Mouse (Mus musculus) heart, postnatal 14 days (tissue): Measurements from ENCODE around the gene Man2a1. TPM values are rescaled to one million over a fixed set of nuclear protein-coding genes. Genes with fewer than 3 reads are reported as not detected.
A peak's percentile ranks its signal among the peaks of the same experiment; 100 is the strongest.

ENCODE experiments used
- DNase-seq, 2 experiments: peaks; one replicate each; pipeline ENCODE4 v3.0.0; 2021 to 2022
- intact Hi-C: fragments of 180-260 bp; cut with DNase I; formaldehyde crosslinking; loops from one replicate; pipeline ENCODE4 v1.15.1; 2025
- long read RNA-seq, 2 experiments: library from polyadenylated mRNA; stranded (forward); transcript quantifications; one replicate each; pipeline ENCODE4 v2.0.0; 2021
- total RNA-seq, 2 experiments: library from RNA; stranded (reverse); gene quantifications; 2 replicates each; pipeline ENCODE4 v1.2.3; 2021

Gene Man2a1
- 10 to 100 TPM; 25.9 to 28.2 TPM for total RNA-seq
- long read RNA-seq, experiment 1, partial matches to known transcripts, result 0 of 2 reads
- long read RNA-seq, experiment 1, other reads (novel, unspliced or antisense), result 2 of 2 reads
- long read RNA-seq, experiment 2, partial matches to known transcripts, result 0 of 1 reads
- long read RNA-seq, experiment 2, other reads (novel, unspliced or antisense), result 1 of 1 reads

- DNase-seq, result peak; percentile 92 to 96
- intact Hi-C loops, result loop anchor here (1.0 to 10.0 kb wide), 5 partner anchors 77 to 738 kb away; partner anchors contain the start of genes A930002H24Rik, Fer and Pja2
Measured at GRCm38 (mm10) chr17:64600372-64601090, at the start of gene Man2a1. Man2a1 (plus strand) TSS chr17:64600736.

DNA sequence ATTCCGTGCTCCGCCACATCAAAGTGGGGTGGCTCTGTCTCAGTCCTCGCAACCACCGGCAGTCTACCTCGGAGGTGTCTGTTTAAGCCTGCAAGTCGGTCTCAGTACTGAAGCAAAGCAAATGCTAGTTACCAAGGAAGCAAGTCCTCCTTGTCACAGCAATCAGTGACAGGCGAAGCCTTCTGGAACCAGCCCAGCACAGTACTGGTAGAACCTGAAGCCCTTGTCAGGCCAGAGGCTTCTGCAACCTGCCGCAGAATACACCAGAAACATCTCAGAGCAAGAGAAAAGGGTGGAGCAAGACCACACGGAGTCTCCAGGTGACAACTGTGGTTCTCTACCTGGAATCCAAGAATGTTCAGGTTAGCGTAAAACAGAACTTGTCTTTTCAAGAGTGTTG, 47.2 kb upstream of the Man2a1 start:
- no peak for DNase-seq
- intact Hi-C loops, result no loop called here

GRCm38 (mm10) chr17:64554901-64555300, 45.6 kb upstream of the Man2a1 start:
- DNase-seq, result no peak
- intact Hi-C loops, result no loop called here

DNA sequence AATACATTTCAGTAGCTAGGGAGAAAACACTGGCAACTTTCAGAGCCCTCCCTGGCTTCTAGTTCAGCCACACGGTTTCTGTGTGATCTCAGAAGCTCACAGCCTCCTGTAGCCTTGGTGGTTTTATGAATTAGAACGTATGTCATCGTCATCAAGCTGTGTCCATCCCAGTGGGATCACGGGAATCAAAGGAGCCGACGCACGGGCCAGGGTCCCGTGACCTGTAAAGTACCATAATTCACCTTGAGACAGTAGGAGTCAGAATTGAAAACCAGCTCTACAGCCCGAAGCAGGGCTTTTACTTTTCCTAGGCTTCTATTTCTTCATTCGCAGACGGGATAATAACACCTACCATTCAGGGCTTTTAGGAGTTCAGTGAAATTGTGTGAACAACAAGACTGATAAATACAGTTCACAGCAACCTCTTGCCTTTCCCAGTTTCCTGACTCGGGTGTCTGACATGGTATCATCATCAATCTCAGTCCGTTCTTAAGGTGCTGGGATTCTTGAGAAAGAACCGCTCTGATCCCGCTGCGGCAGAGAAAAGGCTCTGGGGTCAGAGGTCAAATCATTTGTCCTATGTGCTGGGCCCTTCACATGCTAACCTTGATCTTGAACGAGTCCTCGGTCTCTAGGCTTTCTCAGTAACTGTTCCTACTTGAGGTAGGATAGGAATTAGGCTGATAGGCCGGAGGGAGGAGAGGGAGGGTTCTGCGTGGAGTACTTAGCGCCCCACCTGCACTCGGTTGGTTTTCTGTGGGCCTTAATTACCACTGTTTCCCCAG, 43.7 kb upstream of the Man2a1 start:
- intact Hi-C loops, result no loop called here
- DNase-seq, result no peak

DNA sequence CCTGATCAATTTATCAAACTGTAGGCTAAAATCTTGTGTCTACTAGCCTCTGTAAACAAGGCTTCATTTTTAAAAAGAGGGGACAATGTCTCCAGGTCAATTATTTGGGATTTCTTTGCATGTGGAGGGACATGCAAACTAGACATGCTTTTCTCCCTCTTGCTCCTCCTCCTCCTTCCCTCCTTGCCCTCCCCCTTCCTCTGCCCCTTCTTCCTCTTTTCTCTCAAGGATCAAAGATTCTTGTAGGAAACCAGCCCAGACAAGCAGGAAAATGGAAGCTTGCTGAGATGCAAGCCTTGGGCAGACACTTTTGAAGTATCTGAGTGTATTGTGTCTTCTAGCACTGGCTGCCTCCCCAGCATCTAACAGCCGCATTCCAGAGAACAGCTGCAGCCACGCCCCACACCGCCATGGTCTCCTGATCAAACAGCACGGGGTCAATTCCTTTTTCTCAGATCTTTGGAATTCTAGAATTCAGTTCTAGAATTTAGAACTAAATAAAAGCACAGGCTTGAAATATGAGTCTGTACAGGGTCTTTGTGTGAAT, 41.5 kb upstream of the Man2a1 start:
- DNase-seq, result no peak
- intact Hi-C loops, result no loop called here

GRCm38 (mm10) chr17:64566435-64566834, 34.1 kb upstream of the Man2a1 start:
- intact Hi-C loops, result no loop called here

GRCm38 (mm10) chr17:64567546-64567945, 33.0 kb upstream of the Man2a1 start:
- no peak for DNase-seq
- intact Hi-C loops, result no loop called here

More at GRCm38 (mm10) chr17:64566435-64566834, 34.1 kb upstream of the Man2a1 start:
- no peak for DNase-seq

DNA sequence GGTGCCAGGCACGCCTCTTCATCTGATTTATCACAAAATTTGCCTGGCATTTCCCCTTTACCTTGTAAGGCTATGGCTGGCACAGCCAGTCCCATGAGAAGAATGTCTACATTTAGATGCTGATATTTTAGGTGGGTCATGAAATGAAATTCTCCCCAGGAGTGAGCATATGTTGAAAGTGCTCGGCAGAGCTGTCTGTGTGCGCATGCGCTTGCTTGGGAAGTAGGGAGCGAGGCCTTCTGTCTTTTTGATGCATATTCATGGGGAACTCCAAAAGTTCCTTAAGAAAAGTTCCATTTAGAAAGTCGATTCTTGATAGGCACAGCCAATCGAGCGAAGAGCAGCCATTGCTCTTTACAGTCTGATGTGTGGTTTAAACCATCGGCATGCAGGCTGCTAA, 26.6 kb upstream of the Man2a1 start:
- intact Hi-C loops, result no loop called here
- no peak for DNase-seq

DNA sequence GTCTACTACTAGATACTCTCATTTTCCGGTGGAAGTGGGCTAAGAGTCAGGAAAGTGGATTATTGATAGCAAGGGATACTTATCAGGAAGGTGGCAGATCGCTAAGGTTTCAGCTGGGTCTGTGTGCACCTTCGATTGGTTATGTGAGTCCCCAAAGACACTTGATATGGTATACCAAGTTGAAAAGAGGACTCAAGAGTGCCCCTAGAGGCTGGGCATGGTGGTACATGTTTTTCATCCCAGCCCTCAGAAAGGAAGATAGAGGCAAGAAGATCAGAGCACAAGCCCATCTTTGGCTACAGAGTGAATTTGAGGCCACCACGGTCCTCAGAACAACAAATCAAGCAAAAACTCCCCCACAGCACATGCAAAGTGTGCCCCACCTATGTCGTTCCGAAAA, 25.3 kb upstream of the Man2a1 start:
- intact Hi-C loops, result no loop called here

DNA sequence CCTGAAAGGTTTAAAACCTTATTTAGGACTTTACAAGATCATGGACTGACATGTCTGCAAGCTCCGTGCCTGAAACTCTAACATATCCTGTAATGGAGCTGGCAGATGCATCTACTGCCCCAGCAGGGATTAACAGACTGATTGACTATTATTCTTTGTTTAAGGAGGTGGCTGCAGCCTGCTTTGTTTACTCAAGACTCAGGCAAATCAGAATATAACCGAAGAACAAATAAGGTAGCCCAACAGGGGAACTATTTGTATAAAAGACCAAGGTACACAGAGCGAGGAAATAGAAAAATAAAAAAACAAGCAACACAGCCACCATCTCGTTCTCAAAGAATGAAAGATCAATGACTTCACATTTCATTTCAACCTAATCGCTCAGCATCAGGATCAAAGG, 23.1 kb upstream of the Man2a1 start:
- intact Hi-C loops, result no loop called here
- DNase-seq, result no peak

More for the DNA sequence above, 25.3 kb upstream of the Man2a1 start:
- peak in 1 of 2 experiments; percentile 12 for DNase-seq

DNA sequence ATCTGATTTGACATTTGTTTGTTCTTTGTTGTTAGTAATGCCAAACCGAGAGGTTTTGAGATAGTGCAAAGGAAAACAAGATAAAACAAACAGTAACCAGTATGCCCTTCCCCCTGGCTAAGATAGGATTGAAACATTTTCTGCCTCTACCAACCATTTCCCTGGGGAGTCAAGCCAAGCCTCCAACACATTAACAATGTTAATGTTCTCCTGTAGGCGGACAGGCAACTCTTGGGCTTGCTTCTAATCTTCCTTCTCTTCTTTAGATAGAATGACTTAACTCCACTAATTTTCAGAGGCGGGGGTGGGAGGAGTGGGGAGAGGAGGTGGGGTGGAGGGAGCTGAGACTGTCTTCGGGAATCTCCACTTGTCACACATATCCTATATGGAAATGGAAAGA, 22.2 kb upstream of the Man2a1 start:
- intact Hi-C loops, result no loop called here
- no peak for DNase-seq

DNA sequence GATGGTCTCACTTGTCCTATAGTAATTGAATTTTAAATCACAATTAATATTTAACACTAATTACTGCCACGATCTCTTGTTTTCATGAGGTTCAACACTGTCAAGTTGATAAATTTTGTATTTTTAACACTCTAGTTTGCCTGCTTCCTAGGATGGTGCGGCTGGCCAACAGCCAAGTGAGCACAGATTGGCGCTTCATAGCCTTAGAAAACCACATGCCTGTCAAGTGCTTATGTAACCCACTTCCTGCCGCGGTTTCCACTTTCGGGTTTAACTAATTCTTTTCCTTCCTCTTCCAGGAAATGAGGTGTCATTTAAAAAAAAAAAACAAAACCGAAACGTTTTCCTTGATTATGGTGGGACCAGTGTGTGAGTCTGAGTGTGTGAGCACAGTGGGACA, 20.8 kb upstream of the Man2a1 start:
- intact Hi-C loops, result no loop called here
- DNase-seq, result no peak

GRCm38 (mm10) chr17:64581133-64581532, 19.4 kb upstream of the Man2a1 start:
- no peak for DNase-seq
- intact Hi-C loops, result no loop called here

GRCm38 (mm10) chr17:64581962-64582361, 18.6 kb upstream of the Man2a1 start:
- intact Hi-C loops, result no loop called here
- no peak for DNase-seq

- intact Hi-C loops, result no loop called here
- no peak for DNase-seq
Measured at GRCm38 (mm10) chr17:64590483-64590882, 10.1 kb upstream of the Man2a1 start.

DNA sequence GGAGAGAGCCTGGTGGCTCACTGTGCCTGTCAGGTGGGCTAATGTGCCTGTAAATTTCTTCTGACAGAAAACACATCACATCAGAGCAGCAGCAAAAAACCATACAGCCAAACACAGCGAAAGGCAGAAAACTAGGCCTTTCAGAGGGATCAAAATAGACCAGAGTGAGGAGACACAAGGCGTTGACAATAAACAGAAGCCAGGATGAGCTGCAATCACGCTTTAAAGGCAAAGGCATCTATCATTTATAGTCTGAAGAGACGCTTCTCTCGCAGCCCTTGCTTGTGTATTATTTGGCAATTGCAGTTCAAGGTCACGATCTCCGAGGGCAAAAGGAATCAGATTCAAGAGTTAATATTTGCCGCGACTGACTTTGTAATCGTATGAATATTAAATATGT, 9.2 kb upstream of the Man2a1 start:
- no peak for DNase-seq

GRCm38 (mm10) chr17:64592355-64592754, 8.2 kb upstream of the Man2a1 start:
- intact Hi-C loops, result no loop called here
- no peak for DNase-seq

More for the DNA sequence above, 9.2 kb upstream of the Man2a1 start:
- intact Hi-C loops, result no loop called here

GRCm38 (mm10) chr17:64592788-64593187, 7.7 kb upstream of the Man2a1 start:
- intact Hi-C loops, result no loop called here
- no peak for DNase-seq

GRCm38 (mm10) chr17:64597770-64598169, 2.8 kb upstream of the Man2a1 start:
- DNase-seq, result no peak
- intact Hi-C loops, result no loop called here

GRCm38 (mm10) chr17:64599916-64600315, 620 bp upstream of the Man2a1 start:
- intact Hi-C loops, result loop anchor here (1.0 to 10.0 kb wide), 5 partner anchors 77 to 738 kb away; partner anchors contain the start of genes A930002H24Rik, Fer and Pja2
- peak in 1 of 2 experiments; percentile 26 for DNase-seq
